Mouse (Mus musculus): ENCODE results near the gene Myo18a. TPM values are rescaled to one million over a fixed set of nuclear protein-coding genes. Genes with fewer than 3 reads are reported as not detected.

Gene Myo18a
- polyA plus RNA-seq, 1 experiment from 2014 or later: 31.2 TPM

DNA sequence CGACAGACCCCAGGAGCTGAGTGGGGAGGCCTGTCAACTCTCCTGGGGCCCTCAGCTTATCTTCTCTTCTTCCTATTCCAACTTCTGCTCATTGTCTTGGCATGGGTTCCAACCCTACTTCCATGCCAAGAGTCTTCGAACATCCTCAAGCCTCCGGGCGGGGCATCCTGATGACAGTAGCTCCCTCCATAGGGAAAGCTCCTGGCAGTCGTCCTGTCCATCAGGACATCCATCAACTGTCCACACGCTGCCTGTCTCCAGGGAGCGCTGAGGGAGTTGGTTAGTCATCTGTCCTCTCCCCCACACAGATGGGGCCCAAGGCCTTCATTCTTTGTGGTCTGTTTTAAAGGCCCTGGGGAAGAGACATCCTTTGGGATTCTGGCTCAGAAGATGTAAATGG lies 18.0 kb downstream of the Myo18a start:
- H3K9ac ChIP-seq (ENCODE audit: low read depth, low read length): no peak overlapping the region
- H3K9me3 ChIP-seq (ENCODE audit: control insufficient read depth, low read length): no peaks in the 10 kb centered on the region
- no peak overlapping the region for H3K4me2 ChIP-seq (ENCODE audit: low read depth, low read length)
- WGBS: 69% methylated on average over 7 of the region's 7 CpGs
- peaks cover 44% of the 10 kb centered on the region for H3K4me1 ChIP-seq (ENCODE audit: control insufficient read depth, insufficient read depth, low read length)
- no peak overlapping the region for H3K4me3 ChIP-seq (ENCODE audit: low read length)
- H3K36me3 ChIP-seq (ENCODE audit: control insufficient read depth, insufficient read depth, low read length): peaks cover 9% of the 10 kb centered on the region; the same call in 1 of the 2 replicates
- no peaks in the 10 kb centered on the region for H3K27me3 ChIP-seq (replicated peaks; ENCODE audit: control insufficient read depth, insufficient read depth, low read length)
- H3K27ac ChIP-seq (ENCODE audit: low read length): no peak overlapping the region
- no peak for ATAC-seq

DNA sequence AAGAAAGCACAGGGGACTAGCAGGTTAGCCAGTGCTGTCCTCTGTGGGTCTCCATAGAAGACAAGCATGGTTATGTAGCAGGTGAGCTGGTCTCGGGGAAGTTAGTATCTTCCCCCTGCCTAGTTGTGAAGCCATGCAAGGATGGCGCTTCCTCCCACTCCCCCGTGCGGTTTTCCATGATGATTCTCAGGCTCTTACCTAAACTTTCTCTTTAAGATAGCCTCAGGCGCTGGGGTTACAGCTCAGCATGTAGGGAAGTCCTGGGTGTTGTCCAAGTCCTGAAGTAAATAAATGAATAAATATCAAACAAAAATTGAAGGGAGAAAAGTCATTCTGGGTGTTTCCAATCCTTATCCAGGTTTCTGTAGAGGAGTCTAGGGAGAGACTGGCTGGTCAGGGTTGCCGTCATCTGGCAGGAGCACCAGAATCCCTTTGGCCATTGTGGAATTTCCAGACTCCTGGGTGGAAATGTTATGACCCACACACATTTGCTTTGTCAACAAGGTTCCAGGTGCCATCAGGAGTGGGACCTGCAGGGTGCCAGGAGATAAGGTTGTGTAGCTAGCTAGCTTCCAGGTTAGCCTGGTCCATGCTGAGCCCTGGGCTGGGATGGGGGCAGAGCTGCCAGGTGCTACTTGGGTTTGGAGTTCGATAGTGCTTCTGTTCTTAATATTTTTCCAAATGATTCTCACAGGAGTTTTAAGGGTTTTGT lies 19.2 kb downstream of the Myo18a start:
- Histone ChIP-seq H3K9ac (ENCODE audit: low read depth, low read length) (peak overlapping the region; percentile 21; the same call in 1 of the 2 replicates), H3K9me3 (ENCODE audit: control insufficient read depth, low read length) (no peaks in the 10 kb centered on the region), H3K4me1 (ENCODE audit: control insufficient read depth, insufficient read depth, low read length) (peaks cover 50% of the 10 kb centered on the region), H3K4me3 (ENCODE audit: low read length) (no peak overlapping the region), H3K27ac (ENCODE audit: low read length) (no peak overlapping the region), H3K27me3 (replicated peaks; ENCODE audit: control insufficient read depth, insufficient read depth, low read length) (no peaks in the 10 kb centered on the region), H3K36me3 (ENCODE audit: control insufficient read depth, insufficient read depth, low read length) (peaks cover 9% of the 10 kb centered on the region; the same call in 1 of the 2 replicates), H3K4me2 (ENCODE audit: low read depth, low read length) (no peak overlapping the region)
- WGBS: 85% methylated on average over 7 of the region's 7 CpGs
- no peak for ATAC-seq

- Histone ChIP-seq H3K9ac (ENCODE audit: low read depth, low read length) (peak overlapping the region; percentile 71), H3K4me2 (ENCODE audit: low read depth, low read length) (peak overlapping the region; percentile 24; the same call in 1 of the 2 replicates), H3K36me3 (ENCODE audit: control insufficient read depth, insufficient read depth, low read length) (no peaks in the 10 kb centered on the region), H3K27ac (ENCODE audit: low read length) (peak overlapping the region; percentile 99), H3K9me3 (ENCODE audit: control insufficient read depth, low read length) (no peaks in the 10 kb centered on the region), H3K27me3 (replicated peaks; ENCODE audit: control insufficient read depth, insufficient read depth, low read length) (no peaks in the 10 kb centered on the region), H3K4me1 (ENCODE audit: control insufficient read depth, insufficient read depth, low read length) (peaks cover 50% of the 10 kb centered on the region), H3K4me3 (ENCODE audit: low read length) (no peak overlapping the region)
- no peak for ATAC-seq
- WGBS: 65% methylated on average over 10 of the region's 10 CpGs
Observed at GRCm38 (mm10) chr11:77783211-77783746, 20.2 kb downstream of the Myo18a start.

DNA sequence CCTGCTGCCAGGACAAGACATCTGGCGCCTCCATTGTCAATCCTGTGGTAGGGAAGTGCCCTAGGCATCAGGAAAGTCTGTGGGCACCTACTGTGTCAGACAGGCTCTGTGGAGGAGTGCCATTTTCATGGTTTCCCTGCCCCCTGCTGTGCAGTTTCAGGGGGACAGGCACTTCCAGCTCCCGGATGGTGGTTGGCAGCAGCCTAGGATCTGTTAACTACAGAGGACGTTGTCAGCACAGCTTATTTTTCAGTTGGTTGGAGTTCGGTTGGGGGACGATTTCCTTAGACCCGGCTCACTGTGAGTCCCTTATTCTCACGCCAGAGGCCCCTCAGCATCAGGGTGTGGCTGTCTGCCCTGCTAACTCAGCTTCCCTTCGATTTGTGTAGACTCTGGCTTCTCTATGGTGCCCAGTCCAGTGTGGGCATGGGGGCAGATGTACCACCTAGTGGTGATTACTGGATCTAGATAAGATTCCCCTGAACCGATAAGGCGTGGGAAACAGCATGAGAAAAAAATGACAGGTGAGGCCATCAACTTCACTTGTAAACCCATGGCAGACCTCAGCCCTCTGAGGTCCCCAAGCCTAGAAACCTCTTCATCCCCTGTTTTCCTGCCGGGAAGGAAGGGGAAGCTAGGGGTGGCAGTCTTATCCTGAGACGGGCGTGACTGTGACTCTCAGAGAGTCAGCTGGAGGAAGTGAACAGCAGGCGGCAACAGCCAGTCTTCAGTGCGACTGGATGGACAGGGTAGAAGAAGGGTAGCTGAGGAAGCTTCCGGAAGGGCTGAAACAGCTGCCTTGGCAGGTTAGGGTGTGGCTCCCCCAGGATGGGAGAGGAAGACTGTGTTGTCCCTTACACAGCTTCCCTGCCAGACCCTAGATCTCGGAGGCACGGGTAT lies 21.0 kb downstream of the Myo18a start:
- peak overlapping the region; percentile 99 for H3K27ac ChIP-seq (ENCODE audit: low read length)
- H3K4me2 ChIP-seq (ENCODE audit: low read depth, low read length): peak overlapping the region; percentile 24
- peaks cover 50% of the 10 kb centered on the region for H3K4me1 ChIP-seq (ENCODE audit: control insufficient read depth, insufficient read depth, low read length)
- ATAC-seq: 0 out of 2 replicates have a peak, but pooled peaks have one; percentile 16
- WGBS: 44% methylated on average over 18 of the region's 18 CpGs
- H3K4me3 ChIP-seq (ENCODE audit: low read length): no peak overlapping the region
- H3K9ac ChIP-seq (ENCODE audit: low read depth, low read length): peak overlapping the region; percentile 71
- no peaks in the 10 kb centered on the region for H3K36me3 ChIP-seq (ENCODE audit: control insufficient read depth, insufficient read depth, low read length)
- no peaks in the 10 kb centered on the region for H3K9me3 ChIP-seq (ENCODE audit: control insufficient read depth, low read length)
- no peaks in the 10 kb centered on the region for H3K27me3 ChIP-seq (replicated peaks; ENCODE audit: control insufficient read depth, insufficient read depth, low read length)

DNA sequence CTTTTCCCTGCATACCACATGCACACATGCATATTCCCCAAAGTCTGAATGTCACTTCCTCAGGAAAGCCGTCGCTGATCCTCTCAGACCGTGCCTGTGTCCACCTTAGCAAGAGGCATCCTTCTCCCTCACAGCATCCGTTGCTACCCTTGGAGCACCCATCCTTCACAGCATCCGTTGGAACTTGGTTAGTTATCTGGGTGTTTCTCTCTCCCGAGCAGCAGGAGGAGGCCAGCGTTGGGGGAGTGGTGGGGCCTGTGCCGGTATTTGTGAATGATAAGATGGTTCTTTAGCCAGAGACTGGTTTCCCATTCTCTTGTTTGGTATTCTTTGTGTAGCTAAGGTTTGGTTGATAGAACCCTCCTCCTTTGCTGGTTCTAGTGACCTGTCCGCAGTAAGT lies 21.8 kb downstream of the Myo18a start:
- Histone ChIP-seq H3K4me1 (ENCODE audit: control insufficient read depth, insufficient read depth, low read length) (peaks cover 51% of the 10 kb centered on the region), H3K27ac (ENCODE audit: low read length) (peak overlapping the region; percentile 99), H3K4me2 (ENCODE audit: low read depth, low read length) (peak overlapping the region; percentile 37), H3K4me3 (ENCODE audit: low read length) (no peak overlapping the region), H3K27me3 (replicated peaks; ENCODE audit: control insufficient read depth, insufficient read depth, low read length) (no peaks in the 10 kb centered on the region), H3K9me3 (ENCODE audit: control insufficient read depth, low read length) (no peaks in the 10 kb centered on the region), H3K36me3 (ENCODE audit: control insufficient read depth, insufficient read depth, low read length) (no peaks in the 10 kb centered on the region), H3K9ac (ENCODE audit: low read depth, low read length) (peak overlapping the region; percentile 71)
- no peak for ATAC-seq
- 62% methylated on average over 9 of the region's 9 CpGs for WGBS

GRCm38 (mm10) chr11:77785396-77785767 lies 22.3 kb downstream of the Myo18a start:
- H3K27ac ChIP-seq (ENCODE audit: low read length): peak overlapping the region; percentile 99
- WGBS: 23% methylated on average over 5 of the region's 5 CpGs
- peaks cover 56% of the 10 kb centered on the region for H3K4me1 ChIP-seq (ENCODE audit: control insufficient read depth, insufficient read depth, low read length)
- H3K27me3 ChIP-seq (replicated peaks; ENCODE audit: control insufficient read depth, insufficient read depth, low read length): no peaks in the 10 kb centered on the region
- ATAC-seq: no peak; the same call in none of the 2 replicates
- H3K9me3 ChIP-seq (ENCODE audit: control insufficient read depth, low read length): no peaks in the 10 kb centered on the region
- no peaks in the 10 kb centered on the region for H3K36me3 ChIP-seq (ENCODE audit: control insufficient read depth, insufficient read depth, low read length)
- H3K9ac ChIP-seq (ENCODE audit: low read depth, low read length): peak overlapping the region; percentile 71
- peak overlapping the region; percentile 11; the same call in 1 of the 2 replicates for H3K4me3 ChIP-seq (ENCODE audit: low read length)
- H3K4me2 ChIP-seq (ENCODE audit: low read depth, low read length): peak overlapping the region; percentile 37

DNA sequence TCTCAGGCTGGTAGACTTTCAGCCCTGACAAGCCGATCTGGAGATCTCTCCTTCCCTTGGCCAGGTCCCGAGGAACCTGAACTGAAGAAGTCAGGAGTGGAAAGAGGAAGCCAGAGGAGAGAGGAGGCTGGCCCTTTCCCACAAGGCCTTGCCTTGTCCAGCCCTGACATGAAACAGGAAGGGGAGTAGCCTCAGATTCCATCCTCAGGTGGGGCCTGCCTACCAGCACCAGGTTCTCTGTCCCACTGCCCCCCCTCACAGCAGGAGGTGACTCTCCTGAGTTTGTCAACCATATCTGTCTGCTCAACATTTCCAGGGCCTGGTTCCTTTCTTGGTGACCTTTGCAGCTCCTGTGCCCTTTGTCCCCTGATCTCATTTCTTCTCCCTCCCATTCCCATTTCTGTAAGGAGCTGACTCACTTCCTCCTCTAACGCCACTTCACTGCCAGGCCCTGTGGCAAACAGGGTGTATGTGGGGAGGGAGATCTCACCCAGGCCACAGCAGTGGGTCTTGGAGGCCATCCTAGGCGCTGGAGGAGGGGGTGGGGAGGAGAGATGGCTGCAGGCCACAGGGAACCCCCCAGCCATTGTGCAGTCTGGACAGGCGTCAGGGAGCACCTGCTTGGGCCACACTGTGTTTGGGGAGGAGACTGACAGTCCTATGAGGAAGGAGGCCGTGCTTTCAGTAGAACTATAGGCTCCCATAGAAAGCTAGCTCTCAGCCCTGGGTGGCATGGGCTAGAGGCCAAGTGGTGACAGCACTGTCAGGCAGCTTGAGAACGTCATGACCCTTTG lies 22.9 kb downstream of the Myo18a start:
- Histone ChIP-seq H3K4me1 (ENCODE audit: control insufficient read depth, insufficient read depth, low read length) (peaks cover 60% of the 10 kb centered on the region), H3K27me3 (replicated peaks; ENCODE audit: control insufficient read depth, insufficient read depth, low read length) (no peaks in the 10 kb centered on the region), H3K36me3 (ENCODE audit: control insufficient read depth, insufficient read depth, low read length) (no peaks in the 10 kb centered on the region), H3K27ac (ENCODE audit: low read length) (peak overlapping the region; percentile 99), H3K4me2 (ENCODE audit: low read depth, low read length) (peak overlapping the region; percentile 37), H3K4me3 (ENCODE audit: low read length) (peak overlapping the region; percentile 11; the same call in 1 of the 2 replicates), H3K9me3 (ENCODE audit: control insufficient read depth, low read length) (no peaks in the 10 kb centered on the region), H3K9ac (ENCODE audit: low read depth, low read length) (peak overlapping the region; percentile 71)
- WGBS: 38% methylated on average over 7 of the region's 7 CpGs
- ATAC-seq: peak; percentile 86

DNA sequence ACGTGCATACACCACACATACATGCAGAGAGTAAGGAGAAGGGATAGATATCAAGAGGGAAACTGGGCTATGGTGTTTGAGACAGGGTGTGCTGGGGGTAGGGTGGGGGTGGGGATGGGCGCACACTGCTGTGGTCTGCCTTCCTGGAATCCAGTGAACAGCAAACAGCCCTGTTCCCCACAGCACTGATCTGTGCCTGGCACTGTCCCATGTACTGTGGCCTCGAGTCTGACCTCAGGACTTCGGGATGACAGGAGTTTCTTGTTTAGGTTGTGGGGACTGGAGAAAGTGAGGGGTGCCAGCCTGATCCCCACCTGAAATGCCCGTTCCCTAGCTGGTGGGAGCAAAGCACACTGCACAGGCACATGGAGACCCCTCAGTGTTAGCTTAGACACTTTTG lies 24.7 kb downstream of the Myo18a start, which contains the start of gene Gm10277:
TSS of gene Gm10277 (minus strand) at position 41 of the 400 bp plus-strand sequence.
- no peak for ATAC-seq
- H3K4me2 ChIP-seq (ENCODE audit: low read depth, low read length): no peak within 1 kb of the TSS
- peak within 1 kb of the TSS; percentile 71; the same call in 1 of the 2 replicates for H3K9ac ChIP-seq (ENCODE audit: low read depth, low read length)
- no peaks in the 10 kb centered on the region for H3K27me3 ChIP-seq (replicated peaks; ENCODE audit: control insufficient read depth, insufficient read depth, low read length)
- 83% methylated on average over 5 of the region's 5 CpGs for WGBS
- H3K36me3 ChIP-seq (ENCODE audit: control insufficient read depth, insufficient read depth, low read length): no peaks in the 10 kb centered on the region
- peaks cover 66% of the 10 kb centered on the region for H3K4me1 ChIP-seq (ENCODE audit: control insufficient read depth, insufficient read depth, low read length)
- no peak within 1 kb of the TSS for H3K4me3 ChIP-seq (ENCODE audit: low read length)
- H3K27ac ChIP-seq (ENCODE audit: low read length): peak within 1 kb of the TSS; percentile 99
- no peaks in the 10 kb centered on the region for H3K9me3 ChIP-seq (ENCODE audit: control insufficient read depth, low read length)

Data from intestine, embryonic 16.5 days (tissue).